Mouse (Mus musculus) left cerebral cortex, postnatal 25 days (tissue): ENCODE data around the gene Gm49601. TPM values are rescaled to one million over a fixed set of nuclear protein-coding genes. Genes with fewer than 3 reads are reported as not detected.

Experiments
- DNase-seq, 2 experiments: peaks; one replicate each; pipeline ENCODE4 v3.0.0; 2022; ENCODE audit warnings: low spot score in 2 of 2, mixed read lengths in 1 of 2
- intact Hi-C: fragments of 180-260 bp; cut with DNase I; formaldehyde crosslinking; loops from one replicate; pipeline ENCODE4 v1.15.1; 2025
- total RNA-seq, 2 experiments: library from RNA; stranded (reverse); gene quantifications; 2 replicates each; pipeline ENCODE4 v1.2.3; 2021

The Gm49601 gene
- total RNA-seq, 2 experiments from 2014 or later = 258 to 268 TPM

GRCm38 (mm10) chr16:18631141-18631540, 4.9 kb upstream of the Gm49601 start:
- intact Hi-C loops = no loop called here
- no peak for DNase-seq

- intact Hi-C loops = no loop called here
These were observed 4.1 kb upstream of the Gm49601 start for GRCm38 (mm10) chr16:18630291-18630690.

GRCm38 (mm10) chr16:18629390-18630231, 3.4 kb upstream of the Gm49601 start, which contains the start of gene Sept5:
TSS of gene Sept5 (minus strand) at chr16:18629954.
- DNase-seq = peak; percentile 65 to 77
- intact Hi-C loops = loop anchor here (10.0 kb wide), 1 partner anchor 395 kb away; the partner anchor contains the start of gene Zdhhc8

More at GRCm38 (mm10) chr16:18630291-18630690, 4.1 kb upstream of the Gm49601 start:
- DNase-seq = no peak

- intact Hi-C loops = loop anchor here (10.0 kb wide), 1 partner anchor 394 kb away; the partner anchor contains the start of gene Zdhhc8
- DNase-seq = no peak
These were observed 2.7 kb upstream of the Gm49601 start for GRCm38 (mm10) chr16:18628948-18629340.

GRCm38 (mm10) chr16:18628206-18628947, 2.1 kb upstream of the Gm49601 start:
- peak; percentile 43 to 62 for DNase-seq
- intact Hi-C loops = loop anchor here (10.0 kb wide), 1 partner anchor 394 kb away; the partner anchor contains the start of gene Zdhhc8

GRCm38 (mm10) chr16:18627163-18627562, 936 bp upstream of the Gm49601 start:
- intact Hi-C loops = loop anchor here (2.0 to 10.0 kb wide), 2 partner anchors 172 to 392 kb away; partner anchors contain the start of gene Zdhhc8
- DNase-seq = no peak

GRCm38 (mm10) chr16:18625791-18626311, 376 bp downstream of the Gm49601 start:
- DNase-seq = peak; percentile 81 to 89
- intact Hi-C loops = loop anchor here (1.0 to 10.0 kb wide), 3 partner anchors 52 to 391 kb away; partner anchors contain the start of gene Zdhhc8

GRCm38 (mm10) chr16:18625097-18625496, 1.1 kb downstream of the Gm49601 start:
- DNase-seq = no peak
- intact Hi-C loops = loop anchor here (10.0 kb wide), 1 partner anchor 390 kb away; the partner anchor contains the start of gene Zdhhc8

- DNase-seq = no peak
- intact Hi-C loops = loop anchor here (10.0 kb wide), 1 partner anchor 390 kb away; the partner anchor contains the start of gene Zdhhc8
These were observed 1.6 kb downstream of the Gm49601 start for GRCm38 (mm10) chr16:18624641-18625040.

GRCm38 (mm10) chr16:18623751-18624540, 2.3 kb downstream of the Gm49601 start:
- no peak for DNase-seq
- intact Hi-C loops = loop anchor here (10.0 kb wide), 1 partner anchor 389 kb away; the partner anchor contains the start of gene Zdhhc8

- peak in 1 of 2 experiments; percentile 25 for DNase-seq
- intact Hi-C loops = loop anchor here (10.0 kb wide), 1 partner anchor 388 kb away; the partner anchor contains the start of gene Zdhhc8
These were observed 3.1 kb downstream of the Gm49601 start for GRCm38 (mm10) chr16:18622916-18623750.

GRCm38 (mm10) chr16:18622019-18622418, 4.2 kb downstream of the Gm49601 start, which contains the start of gene Gp1bb:
TSS of gene Gp1bb (minus strand) at chr16:18622403.
- DNase-seq = no peak
- intact Hi-C loops = loop anchor here (10.0 kb wide), 1 partner anchor 387 kb away; the partner anchor contains the start of gene Zdhhc8

- DNase-seq = peak; percentile 63 to 65
- intact Hi-C loops = loop anchor here (10.0 kb wide), 1 partner anchor 387 kb away; the partner anchor contains the start of gene Zdhhc8
These were observed 4.7 kb downstream of the Gm49601 start for GRCm38 (mm10) chr16:18621362-18622001.

GRCm38 (mm10) chr16:18620601-18621361, 5.4 kb downstream of the Gm49601 start:
- intact Hi-C loops = loop anchor here (10.0 kb wide), 1 partner anchor 386 kb away; the partner anchor contains the start of gene Zdhhc8

GRCm38 (mm10) chr16:18620201-18620600, 6.0 kb downstream of the Gm49601 start:
- intact Hi-C loops = loop anchor here (10.0 kb wide), 1 partner anchor 385 kb away; the partner anchor contains the start of gene Zdhhc8
- DNase-seq = peak in 1 of 2 experiments; percentile 30

More at GRCm38 (mm10) chr16:18620601-18621361, 5.4 kb downstream of the Gm49601 start:
- DNase-seq = peak; percentile 63 to 67

- intact Hi-C loops = loop anchor here (2.0 to 10.0 kb wide), 2 partner anchors 274 to 334 kb away; partner anchors contain the start of gene Dgcr8
- no peak for DNase-seq
These were observed 7.1 kb downstream of the Gm49601 start for GRCm38 (mm10) chr16:18619110-18619509.
